Mouse (Mus musculus): ENCODE results near the gene Tpst1.

DNA sequence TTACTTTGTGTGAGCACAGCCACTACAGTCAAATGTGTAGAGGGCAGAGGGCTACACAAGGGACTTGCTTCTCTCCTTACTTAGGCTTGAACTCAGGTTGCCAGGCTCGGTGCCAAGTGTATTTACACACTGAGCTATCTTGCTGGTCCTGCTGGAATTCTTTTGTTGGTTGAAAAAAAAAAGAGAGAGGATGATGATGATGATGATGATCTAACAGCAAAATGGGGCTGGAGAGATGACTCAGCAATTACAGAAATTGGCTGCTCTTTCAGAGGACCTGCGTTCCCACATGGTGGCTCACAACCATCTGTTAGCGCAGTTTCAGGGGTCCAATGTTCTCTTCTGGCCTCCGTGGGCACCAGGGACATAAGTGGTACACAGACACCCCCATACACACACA lies 15.5 kb downstream of the Tpst1 start:
- TF ChIP-seq CTCF (IDR thresholded peaks at IDR 0.05; ENCODE audit: extremely low read depth, insufficient read depth, low read length) (no peak), POLR2A (IDR thresholded peaks at IDR 0.05; ENCODE audit: extremely low read depth, insufficient read depth, low read length) (no peak)

Measured in cortical plate, adult 2 months (tissue).